Mouse (Mus musculus): ENCODE measurements around the gene Tex37. TPM values are rescaled to one million over a fixed set of nuclear protein-coding genes. Genes with fewer than 3 reads are reported as not detected.
A peak's percentile ranks its signal among the peaks of the same experiment; 100 is the strongest.

The Tex37 gene
- total RNA-seq, 2 experiments from 2014 or later: not detected

GRCm38 (mm10) chr6:70887993-70888392, 30.7 kb downstream of the Tex37 start:
- no peak for DNase-seq (ENCODE audit: low spot score in 2 of 2)

GRCm38 (mm10) chr6:70880714-70881304, 37.9 kb downstream of the Tex37 start:
- DNase-seq (ENCODE audit: low spot score in 2 of 2): peak; percentile 78 to 89

- DNase-seq (ENCODE audit: low spot score in 2 of 2): no peak
These were observed 43.7 kb downstream of the Tex37 start for GRCm38 (mm10) chr6:70875017-70875416.

GRCm38 (mm10) chr6:70874035-70874775, 44.5 kb downstream of the Tex37 start:
- DNase-seq (ENCODE audit: low spot score in 2 of 2): no peak

- no peak for DNase-seq (ENCODE audit: low spot score in 2 of 2)
These were observed 46.2 kb downstream of the Tex37 start for GRCm38 (mm10) chr6:70872570-70872969.

- peak; percentile 33 to 35 for DNase-seq (ENCODE audit: low spot score in 2 of 2)
These were observed 46.6 kb downstream of the Tex37 start for GRCm38 (mm10) chr6:70872128-70872527.

GRCm38 (mm10) chr6:70871511-70871980, 47.2 kb downstream of the Tex37 start:
- DNase-seq (ENCODE audit: low spot score in 2 of 2): no peak

- no peak for DNase-seq (ENCODE audit: low spot score in 2 of 2)
These were observed 51.4 kb downstream of the Tex37 start for GRCm38 (mm10) chr6:70867297-70867696.

- DNase-seq (ENCODE audit: low spot score in 2 of 2): no peak
These were observed 52.0 kb downstream of the Tex37 start for GRCm38 (mm10) chr6:70866761-70867160.

- DNase-seq (ENCODE audit: low spot score in 2 of 2): no peak
These were observed 54.4 kb downstream of the Tex37 start for GRCm38 (mm10) chr6:70864285-70864684.

Other genes with a start within 250 kb of the Tex37 start
- gene Rpia, start 126.7 kb downstream of the Tex37 start, total RNA-seq (2021): 10 to 100 TPM; 10.1 to 10.3 TPM
- gene Eif2ak3, start 74.4 kb downstream of the Tex37 start, total RNA-seq (2021): 10 to 100 TPM; 24.7 to 24.8 TPM
- gene Foxi3, start 37.6 kb upstream of the Tex37 start, total RNA-seq (2021): not detected
- 1 to 10 TPM; 3.2 to 3.9 TPM for gene Thnsl2, start 225.5 kb upstream of the Tex37 start, total RNA-seq (2021)

Data from layer of hippocampus, postnatal 14 days (tissue).